Mouse (Mus musculus): ENCODE measurements around the gene Sin3a. TPM values are rescaled to one million over a fixed set of nuclear protein-coding genes. Genes with fewer than 3 reads are reported as not detected.

Sin3a gene
- polyA plus RNA-seq, 1 experiment from 2014 or later: 34.4 TPM

GRCm38 (mm10) chr9:57072989-57073789, 1.3 kb downstream of the Sin3a start:
- H3K27me3 ChIP-seq (ENCODE audit: control insufficient read depth, insufficient read depth, low read length): no peaks in the 10 kb centered on the region
- H3K27ac ChIP-seq (ENCODE audit: low read depth, low read length): peak overlapping the region; percentile 97
- under 1% methylated on average over 54 of the region's 54 CpGs for WGBS (ENCODE audit: insufficient replicate concordance)
- no peaks in the 10 kb centered on the region for H3K36me3 ChIP-seq (ENCODE audit: control insufficient read depth, insufficient read depth, low read length)
- peak overlapping the region; percentile 84 for H3K9ac ChIP-seq (ENCODE audit: low read depth, low read length)
- ATAC-seq (replicated peaks; ENCODE audit: insufficient number of reproducible peaks, low FRiP score, low TSS enrichment): peak; percentile 75
- peak overlapping the region; percentile 94 for H3K4me2 ChIP-seq
- H3K9me3 ChIP-seq (replicated peaks; ENCODE audit: control insufficient read depth, low read length): no peaks in the 10 kb centered on the region
- H3K4me3 ChIP-seq (ENCODE audit: low read depth, low read length): peak overlapping the region; percentile 98
- peaks cover 9% of the 10 kb centered on the region; the same call in 1 of the 2 replicates for H3K4me1 ChIP-seq (ENCODE audit: control insufficient read depth, insufficient read depth, low read length)

- H3K27ac ChIP-seq (ENCODE audit: low read depth, low read length): peak overlapping the region; percentile 97
- ATAC-seq (replicated peaks; ENCODE audit: insufficient number of reproducible peaks, low FRiP score, low TSS enrichment): no peak
- H3K9me3 ChIP-seq (replicated peaks; ENCODE audit: control insufficient read depth, low read length): no peaks in the 10 kb centered on the region
- no peaks in the 10 kb centered on the region for H3K27me3 ChIP-seq (ENCODE audit: control insufficient read depth, insufficient read depth, low read length)
- no peaks in the 10 kb centered on the region for H3K36me3 ChIP-seq (ENCODE audit: control insufficient read depth, insufficient read depth, low read length)
- H3K4me3 ChIP-seq (ENCODE audit: low read depth, low read length): peak overlapping the region; percentile 98
- peak overlapping the region; percentile 81 for H3K9ac ChIP-seq (ENCODE audit: low read depth, low read length)
- H3K4me1 ChIP-seq (ENCODE audit: control insufficient read depth, insufficient read depth, low read length): peaks cover 9% of the 10 kb centered on the region; the same call in 1 of the 2 replicates
- H3K4me2 ChIP-seq: peak overlapping the region; percentile 94
- under 1% methylated on average over 15 of the region's 15 CpGs for WGBS (ENCODE audit: insufficient replicate concordance)
Measured at GRCm38 (mm10) chr9:57073790-57074094, 1.9 kb downstream of the Sin3a start.

- Histone ChIP-seq H3K4me2 (peak overlapping the region; percentile 94), H3K4me3 (ENCODE audit: low read depth, low read length) (peak overlapping the region; percentile 98), H3K27me3 (ENCODE audit: control insufficient read depth, insufficient read depth, low read length) (no peaks in the 10 kb centered on the region), H3K9me3 (replicated peaks; ENCODE audit: control insufficient read depth, low read length) (no peaks in the 10 kb centered on the region), H3K36me3 (ENCODE audit: control insufficient read depth, insufficient read depth, low read length) (no peaks in the 10 kb centered on the region), H3K9ac (ENCODE audit: low read depth, low read length) (peak overlapping the region; percentile 81), H3K27ac (ENCODE audit: low read depth, low read length) (peak overlapping the region; percentile 97), H3K4me1 (ENCODE audit: control insufficient read depth, insufficient read depth, low read length) (peaks cover 9% of the 10 kb centered on the region; the same call in 1 of the 2 replicates)
- ATAC-seq (replicated peaks; ENCODE audit: insufficient number of reproducible peaks, low FRiP score, low TSS enrichment): no peak
- WGBS (ENCODE audit: insufficient replicate concordance): 4% methylated on average over 21 of the region's 21 CpGs
Measured at GRCm38 (mm10) chr9:57074171-57074821, 2.5 kb downstream of the Sin3a start.

DNA sequence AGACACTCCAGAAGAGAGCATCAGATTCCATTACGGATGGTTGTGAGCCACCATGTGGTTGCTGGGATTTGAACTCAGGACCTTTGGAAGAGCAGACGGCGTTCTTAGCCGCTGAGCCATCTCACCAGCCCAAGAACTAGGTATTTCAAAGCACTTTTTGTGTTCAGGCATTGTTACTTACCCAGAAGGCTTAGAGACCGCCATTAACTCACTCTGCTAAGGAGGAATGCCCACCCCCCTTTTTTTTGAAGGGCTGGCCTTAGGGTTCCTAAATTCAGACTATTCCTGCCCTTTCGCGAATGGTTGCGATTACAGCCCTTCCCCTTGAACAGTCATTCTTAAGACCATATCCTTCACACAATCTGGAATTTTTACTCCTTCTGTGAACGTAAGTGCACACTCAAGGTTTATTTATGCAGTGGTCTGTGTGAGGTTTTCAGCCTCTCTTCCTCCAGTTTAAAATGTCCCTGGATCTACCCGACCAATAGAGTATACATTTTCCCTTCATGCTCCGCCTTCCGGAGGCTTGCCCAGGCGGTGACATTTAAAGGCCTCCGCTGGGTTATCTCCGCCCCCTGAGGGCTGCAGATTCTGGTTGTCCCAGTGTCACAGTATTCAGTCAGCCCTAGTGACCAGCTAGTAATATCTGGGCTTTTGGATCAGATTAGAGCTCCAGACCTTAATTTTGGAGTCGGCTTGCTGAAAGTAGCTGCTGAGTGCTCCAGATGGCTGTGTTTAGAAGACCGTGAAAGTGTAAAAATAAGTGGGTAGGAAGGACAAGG, 3.2 kb downstream of the Sin3a start:
- Histone ChIP-seq H3K9me3 (replicated peaks; ENCODE audit: control insufficient read depth, low read length) (no peaks in the 10 kb centered on the region), H3K36me3 (ENCODE audit: control insufficient read depth, insufficient read depth, low read length) (no peaks in the 10 kb centered on the region), H3K9ac (ENCODE audit: low read depth, low read length) (peak overlapping the region; percentile 66), H3K4me3 (ENCODE audit: low read depth, low read length) (peak overlapping the region; percentile 98), H3K4me1 (ENCODE audit: control insufficient read depth, insufficient read depth, low read length) (peaks cover 9% of the 10 kb centered on the region; the same call in 1 of the 2 replicates), H3K4me2 (peak overlapping the region; percentile 94), H3K27me3 (ENCODE audit: control insufficient read depth, insufficient read depth, low read length) (no peaks in the 10 kb centered on the region), H3K27ac (ENCODE audit: low read depth, low read length) (peak overlapping the region; percentile 97)
- 7% methylated on average over 17 of the region's 17 CpGs for WGBS (ENCODE audit: insufficient replicate concordance)
- ATAC-seq (replicated peaks; ENCODE audit: insufficient number of reproducible peaks, low FRiP score, low TSS enrichment): no peak

DNA sequence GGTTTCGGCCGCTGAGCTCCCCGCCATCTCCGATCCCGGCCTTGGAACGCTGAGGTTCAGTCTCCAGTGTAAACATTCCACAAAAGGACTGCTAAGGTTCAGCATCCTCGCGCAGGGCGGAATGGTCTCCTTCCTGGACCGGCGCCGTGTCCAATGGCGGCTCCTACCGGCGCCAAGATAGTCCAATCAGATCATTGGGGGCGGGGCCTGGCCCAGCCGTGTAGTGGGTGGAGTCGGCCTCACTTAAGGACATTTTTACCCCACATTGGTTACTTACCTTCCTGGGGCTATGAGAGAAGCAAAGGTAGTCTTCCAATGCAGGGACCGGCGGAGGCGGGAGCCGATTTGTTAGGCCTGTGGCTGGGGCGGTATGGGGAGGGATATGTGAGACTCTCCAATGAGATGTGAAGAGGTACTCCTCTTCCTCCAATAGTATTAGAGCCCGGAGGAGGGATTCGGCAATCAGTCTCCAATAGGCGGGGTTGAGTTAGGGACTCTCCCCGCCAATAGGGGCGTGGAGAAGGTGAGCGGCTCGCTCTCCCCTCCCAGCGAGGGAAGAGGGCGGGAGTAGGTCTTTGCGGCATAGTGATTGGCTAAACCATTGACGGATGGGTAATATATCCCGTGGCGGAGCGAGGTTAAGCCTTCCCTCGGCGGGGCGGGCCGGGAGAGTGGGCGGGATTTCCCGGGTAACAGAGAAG, 4.0 kb downstream of the Sin3a start:
- under 1% methylated on average over 43 of the region's 43 CpGs for WGBS (ENCODE audit: insufficient replicate concordance)
- Histone ChIP-seq H3K4me3 (ENCODE audit: low read depth, low read length) (peak overlapping the region; percentile 98), H3K27me3 (ENCODE audit: control insufficient read depth, insufficient read depth, low read length) (no peaks in the 10 kb centered on the region), H3K4me1 (ENCODE audit: control insufficient read depth, insufficient read depth, low read length) (peaks cover 4% of the 10 kb centered on the region; the same call in 1 of the 2 replicates), H3K4me2 (peak overlapping the region; percentile 94), H3K36me3 (ENCODE audit: control insufficient read depth, insufficient read depth, low read length) (no peaks in the 10 kb centered on the region), H3K9me3 (replicated peaks; ENCODE audit: control insufficient read depth, low read length) (no peaks in the 10 kb centered on the region), H3K9ac (ENCODE audit: low read depth, low read length) (peak overlapping the region; percentile 83; the same call in 1 of the 2 replicates), H3K27ac (ENCODE audit: low read depth, low read length) (peak overlapping the region; percentile 97)
- ATAC-seq (replicated peaks; ENCODE audit: insufficient number of reproducible peaks, low FRiP score, low TSS enrichment): peak; percentile 85

- peak overlapping the region; percentile 83 for H3K9ac ChIP-seq (ENCODE audit: low read depth, low read length)
- H3K4me3 ChIP-seq (ENCODE audit: low read depth, low read length): peak overlapping the region; percentile 98
- 0 out of 2 replicates have a peak, but pooled peaks cover 2% of the 10 kb centered on the region for H3K4me1 ChIP-seq (ENCODE audit: control insufficient read depth, insufficient read depth, low read length)
- H3K27me3 ChIP-seq (ENCODE audit: control insufficient read depth, insufficient read depth, low read length): no peaks in the 10 kb centered on the region
- H3K27ac ChIP-seq (ENCODE audit: low read depth, low read length): peak overlapping the region; percentile 97
- WGBS (ENCODE audit: insufficient replicate concordance): under 1% methylated on average over 56 of the region's 72 CpGs
- H3K9me3 ChIP-seq (replicated peaks; ENCODE audit: control insufficient read depth, low read length): no peaks in the 10 kb centered on the region
- ATAC-seq (replicated peaks; ENCODE audit: insufficient number of reproducible peaks, low FRiP score, low TSS enrichment): peak; percentile 50
- no peaks in the 10 kb centered on the region for H3K36me3 ChIP-seq (ENCODE audit: control insufficient read depth, insufficient read depth, low read length)
- peak overlapping the region; percentile 94 for H3K4me2 ChIP-seq
Measured at GRCm38 (mm10) chr9:57076701-57077660, 5.1 kb downstream of the Sin3a start.

- no peak for ATAC-seq (replicated peaks; ENCODE audit: insufficient number of reproducible peaks, low FRiP score, low TSS enrichment)
- no peak overlapping the region for H3K4me3 ChIP-seq (ENCODE audit: low read depth, low read length)
- no peaks in the 10 kb centered on the region for H3K27me3 ChIP-seq (ENCODE audit: control insufficient read depth, insufficient read depth, low read length)
- no peak overlapping the region for H3K4me2 ChIP-seq
- peaks cover 7% of the 10 kb centered on the region; the same call in 1 of the 2 replicates for H3K36me3 ChIP-seq (ENCODE audit: control insufficient read depth, insufficient read depth, low read length)
- 74% methylated on average over 3 of the region's 3 CpGs for WGBS (ENCODE audit: insufficient replicate concordance)
- 0 out of 2 replicates have a peak, but pooled peaks cover 2% of the 10 kb centered on the region for H3K4me1 ChIP-seq (ENCODE audit: control insufficient read depth, insufficient read depth, low read length)
- no peak overlapping the region for H3K27ac ChIP-seq (ENCODE audit: low read depth, low read length)
- H3K9ac ChIP-seq (ENCODE audit: low read depth, low read length): no peak overlapping the region
- H3K9me3 ChIP-seq (replicated peaks; ENCODE audit: control insufficient read depth, low read length): no peaks in the 10 kb centered on the region
Measured at GRCm38 (mm10) chr9:57082236-57082635, 10.4 kb downstream of the Sin3a start.

Data from heart, embryonic 11.5 days (tissue).